Mouse (Mus musculus): ENCODE measurements around the gene Gm7942.
"Not testable (repeated sequence)": the region's sequence is repeated elsewhere in the genome, so short reads cannot be mapped to it uniquely, and the experiment has no call there.

The Gm7942 gene

GRCm38 (mm10) chr5:95106638-95107037 lies at the start of gene Gm7942:
Gene Gm7942, plus strand, starts transcription at chr5:95106938.
- in situ Hi-C loops (cut with MseI, MboI) = not testable (repeated sequence)

All from mouse trophoblast stem cell (cell line).